Mouse (Mus musculus) heart, adult 2 months (tissue): ENCODE data around the gene Il1rl2. TPM values are rescaled to one million over a fixed set of nuclear protein-coding genes. Genes with fewer than 3 reads are reported as not detected.

Experiments used
- DNase-seq, 2 experiments: peaks; one replicate each; pipeline ENCODE4 v3.0.0; 2021
- H3K27ac ChIP-seq: fragments of 200-600 bp; 2 replicates; pipeline ENCODE4 v1.8.1; 2022
- H3K27me3 ChIP-seq: fragments of 200-500 bp; 2 replicates; pipeline ENCODE4 v1.6.1; 2012; ENCODE audit warnings: mild to moderate bottlenecking, low read length, inconsistent platforms, mixed read lengths; ENCODE audit not compliant: control insufficient read depth, insufficient read depth
- H3K36me3 ChIP-seq: fragments of 200-500 bp; 2 replicates; pipeline ENCODE4 v1.6.1; 2012; ENCODE audit warnings: low read length, inconsistent platforms; ENCODE audit not compliant: control insufficient read depth, insufficient read depth
- H3K4me1 ChIP-seq: fragments of 200-500 bp; 2 replicates; pipeline ENCODE4 v1.6.1; 2011; ENCODE audit warnings: low read length; ENCODE audit not compliant: control insufficient read depth, insufficient read depth
- H3K4me3 ChIP-seq: fragments of 200-600 bp; 2 replicates; pipeline ENCODE4 v1.8.1; 2022
- H3K79me2 ChIP-seq: fragments of 200-500 bp; replicated peaks from 2 replicates; pipeline ENCODE4 v1.6.1; 2012; ENCODE audit warnings: mild to moderate bottlenecking, inconsistent platforms, low read length, moderate library complexity, mixed read lengths; ENCODE audit not compliant: control insufficient read depth, insufficient read depth
- H3K9ac ChIP-seq: fragments of 200-500 bp; 2 replicates; pipeline ENCODE4 v1.6.1; 2012; ENCODE audit warnings: low read depth, mild to moderate bottlenecking, control low read depth, inconsistent platforms, low read length, mixed read lengths
- CTCF ChIP-seq: fragments of 200-600 bp; IDR thresholded peaks from 2 replicates; pipeline ENCODE4 v1.8.1; 2022; ENCODE audit warnings: antibody characterized with exemption, mild to moderate bottlenecking, moderate library complexity
- EP300 ChIP-seq: fragments of 200-500 bp; IDR thresholded peaks from 2 replicates; pipeline ENCODE4 v1.6.1; 2011; ENCODE audit warnings: low read depth, low read length, control low read depth; ENCODE audit not compliant: insufficient read depth
- POLR2A ChIP-seq: fragments of 200-500 bp; IDR thresholded peaks from 2 replicates; pipeline ENCODE4 v1.6.1; 2011; ENCODE audit warnings: mild to moderate bottlenecking, low read depth, low read length, control low read depth; ENCODE audit not compliant: insufficient read depth
- WGBS: fragments of 180-500 bp; shearing (Covaris S2); methylation state at CpG from one replicate; pipeline ENCODE4 v1.1.7; 2018; 5-methylcytosine and 5-hydroxymethylcytosine counted together
- intact Hi-C: fragments of 180-260 bp; cut with DNase I; formaldehyde crosslinking; loops from one replicate; pipeline ENCODE4 v1.15.1; 2025
- polyA plus RNA-seq: library from polyadenylated mRNA; depleted of rRNA; stranded (reverse); fragments of >200 nt; gene quantifications from 2 replicates; pipeline ENCODE4 v1.2.3, GENCODE M21; 2012
- total RNA-seq, 2 experiments: library from RNA; stranded (reverse); gene quantifications; 2 replicates each; pipeline ENCODE4 v1.2.3; 2021

Gene Il1rl2
- total and polyA plus RNA-seq, 3 experiments: 0.84 to 1.5 (median 1.1) TPM

DNA sequence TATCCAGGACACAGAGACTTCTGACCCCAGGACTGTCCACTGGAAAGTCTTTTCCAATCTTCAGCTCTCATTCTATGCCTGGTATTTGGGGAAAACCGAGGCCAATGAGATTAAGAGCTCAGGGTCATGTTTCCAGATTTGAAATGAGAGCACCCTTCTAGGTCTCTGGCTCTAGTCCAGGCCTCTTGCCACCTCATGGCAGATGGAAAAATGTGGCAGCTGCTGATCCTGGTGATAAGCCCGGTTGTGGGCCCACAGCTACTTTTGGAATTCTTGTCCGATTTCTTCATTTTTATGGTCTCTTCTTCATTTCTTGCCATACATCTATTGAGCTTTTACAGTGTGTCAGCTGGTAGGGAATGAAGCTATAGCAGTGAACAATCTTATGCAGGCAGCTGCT lies 42.0 kb upstream of the Il1rl2 start:
- peaks cover 3% of the 10 kb centered on the region; the same call in 1 of the 2 replicates for H3K79me2 ChIP-seq
- WGBS: 72% methylated on average over 3 of the region's 3 CpGs
- intact Hi-C loops: no loop called here
- TF ChIP-seq POLR2A (no peak), EP300 (no peak), CTCF (no peak)
- no peaks in the 10 kb centered on the region; the same call in 1 of the 2 replicates for H3K36me3 ChIP-seq
- H3K4me3 ChIP-seq: no peak overlapping the region
- no peak overlapping the region for H3K27ac ChIP-seq
- no peak for DNase-seq
- H3K4me1 ChIP-seq: peaks cover 7% of the 10 kb centered on the region; the same call in 1 of the 2 replicates
- H3K27me3 ChIP-seq: no peaks in the 10 kb centered on the region
- no peak overlapping the region for H3K9ac ChIP-seq

- WGBS: 49% methylated on average over 5 of the region's 5 CpGs
- DNase-seq: no peak
- H3K79me2 ChIP-seq: no peaks in the 10 kb centered on the region
- no peak overlapping the region for H3K4me3 ChIP-seq
- no peak overlapping the region for H3K27ac ChIP-seq
- peaks cover 13% of the 10 kb centered on the region for H3K4me1 ChIP-seq
- no peak overlapping the region for H3K9ac ChIP-seq
- TF ChIP-seq CTCF: no peak
- TF ChIP-seq POLR2A: no peak
- no peak for TF ChIP-seq EP300
- H3K27me3 ChIP-seq: no peaks in the 10 kb centered on the region
- intact Hi-C loops: no loop called here
- H3K36me3 ChIP-seq: peaks cover 5% of the 10 kb centered on the region; the same call in 1 of the 2 replicates
These were observed 40.4 kb upstream of the Il1rl2 start for GRCm38 (mm10) chr1:40283995-40284394.

GRCm38 (mm10) chr1:40290489-40291255 lies 33.7 kb upstream of the Il1rl2 start:
- DNase-seq: no peak
- 91% methylated on average over 12 of the region's 12 CpGs for WGBS
- Histone ChIP-seq H3K4me1 (peaks cover 8% of the 10 kb centered on the region), H3K27me3 (no peaks in the 10 kb centered on the region), H3K27ac (no peak overlapping the region), H3K79me2 (no peaks in the 10 kb centered on the region), H3K36me3 (peaks cover 5% of the 10 kb centered on the region; the same call in 1 of the 2 replicates), H3K9ac (no peak overlapping the region), H3K4me3 (no peak overlapping the region)
- TF ChIP-seq CTCF: no peak
- no peak for TF ChIP-seq EP300
- TF ChIP-seq POLR2A: no peak
- intact Hi-C loops: no loop called here

DNA sequence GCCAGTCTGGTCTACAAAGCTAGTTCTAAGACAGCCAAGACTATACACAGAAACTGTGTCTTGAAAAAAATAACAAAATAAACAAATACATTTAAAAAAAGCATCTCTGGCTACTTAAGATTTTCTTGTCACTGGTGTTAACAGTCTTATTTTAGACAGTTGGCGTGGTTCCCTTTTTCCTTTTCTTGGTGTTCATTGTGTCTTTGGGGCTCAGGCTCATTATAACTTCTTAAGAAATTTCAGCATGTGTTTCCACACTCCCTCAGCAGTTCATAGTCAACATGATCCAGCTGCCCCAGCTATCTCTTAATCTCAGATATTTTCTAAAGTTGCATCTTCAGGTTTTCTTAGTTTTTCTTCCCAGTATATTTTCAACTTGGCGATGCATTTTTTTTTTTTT lies 32.2 kb upstream of the Il1rl2 start:
- no peak for TF ChIP-seq POLR2A
- TF ChIP-seq CTCF: no peak
- TF ChIP-seq EP300: no peak
- WGBS: 85% methylated on average over 2 of the region's 2 CpGs
- H3K27ac ChIP-seq: no peak overlapping the region
- H3K4me3 ChIP-seq: no peak overlapping the region
- peaks cover 5% of the 10 kb centered on the region; the same call in 1 of the 2 replicates for H3K36me3 ChIP-seq
- H3K4me1 ChIP-seq: peaks cover 7% of the 10 kb centered on the region
- H3K9ac ChIP-seq: no peak overlapping the region
- no peak for DNase-seq
- H3K79me2 ChIP-seq: no peaks in the 10 kb centered on the region
- H3K27me3 ChIP-seq: no peaks in the 10 kb centered on the region
- intact Hi-C loops: no loop called here

DNA sequence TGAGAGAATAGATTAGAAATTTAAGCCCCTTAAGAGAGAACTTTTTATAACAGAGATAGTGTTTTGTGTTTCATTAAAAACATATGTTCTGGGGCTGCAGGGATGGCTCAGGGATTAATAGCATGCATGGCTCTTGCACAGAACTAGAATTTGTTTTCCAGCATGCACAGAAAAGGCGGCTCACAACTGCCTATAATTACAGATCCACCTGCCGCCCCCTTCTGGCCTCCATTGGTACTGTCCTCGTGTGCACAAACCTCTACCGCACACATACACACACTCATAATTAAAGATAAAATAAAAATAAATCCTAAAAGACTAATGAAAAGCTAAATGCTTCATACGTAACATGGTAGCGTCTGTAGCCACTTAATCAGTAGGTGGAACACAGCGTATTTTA lies 30.5 kb upstream of the Il1rl2 start:
- intact Hi-C loops: loop anchor here (2.0 kb wide), 1 partner anchor 177 kb away; no protein-coding TSS in a partner anchor
- WGBS: 96% methylated on average over 7 of the region's 7 CpGs
- peaks cover 2% of the 10 kb centered on the region for H3K4me1 ChIP-seq
- no peaks in the 10 kb centered on the region for H3K27me3 ChIP-seq
- no peak overlapping the region for H3K27ac ChIP-seq
- no peak overlapping the region for H3K9ac ChIP-seq
- TF ChIP-seq EP300: no peak
- peak; percentile 59 for TF ChIP-seq CTCF
- DNase-seq: no peak
- H3K79me2 ChIP-seq: no peaks in the 10 kb centered on the region
- H3K4me3 ChIP-seq: no peak overlapping the region
- no peaks in the 10 kb centered on the region; the same call in 1 of the 2 replicates for H3K36me3 ChIP-seq

DNA sequence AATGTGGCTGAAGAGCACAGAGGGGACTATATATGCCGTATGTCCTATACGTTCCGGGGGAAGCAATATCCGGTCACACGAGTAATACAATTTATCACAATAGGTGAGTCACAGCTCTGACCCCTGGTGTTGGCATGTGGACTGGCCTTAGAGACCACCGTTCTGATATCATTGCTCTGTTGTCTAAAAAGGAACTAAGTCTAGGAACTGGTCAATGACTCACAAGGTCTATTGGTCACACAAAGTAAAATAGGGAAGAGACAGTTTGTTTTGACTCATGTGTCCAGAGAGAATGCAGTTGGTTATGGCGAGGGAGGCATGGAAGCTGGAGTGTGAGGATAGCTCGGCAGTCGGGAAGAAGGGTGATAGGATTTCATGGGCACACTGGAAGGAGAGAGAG lies 29.6 kb upstream of the Il1rl2 start:
- no peak overlapping the region for H3K27ac ChIP-seq
- H3K4me3 ChIP-seq: no peak overlapping the region
- DNase-seq: no peak
- H3K79me2 ChIP-seq: no peaks in the 10 kb centered on the region
- no peaks in the 10 kb centered on the region for H3K36me3 ChIP-seq
- H3K27me3 ChIP-seq: no peaks in the 10 kb centered on the region
- TF ChIP-seq POLR2A (no peak), CTCF (0 out of 2 replicates have a peak, but pooled peaks have one; percentile 6), EP300 (no peak)
- 63% methylated on average over 9 of the region's 9 CpGs for WGBS
- no peaks in the 10 kb centered on the region for H3K4me1 ChIP-seq
- H3K9ac ChIP-seq: no peak overlapping the region
- intact Hi-C loops: loop anchor here (2.0 kb wide), 1 partner anchor 178 kb away; no protein-coding TSS in a partner anchor
